Mouse (Mus musculus) kidney, postnatal 14 days (tissue): ENCODE measurements around the gene Gm20379.

Experiments used
- DNase-seq: peaks from one replicate; pipeline ENCODE4 v3.0.0; 2022; ENCODE audit warnings: mixed read lengths

Gene Gm20379

GRCm38 (mm10) chr13:92305680-92306079 lies at the start of gene Gm20379:
Gene Gm20379, plus strand, starts transcription at chr13:92305980.
- no peak for DNase-seq

GRCm38 (mm10) chr13:92261329-92261728 lies 44.5 kb upstream of the Gm20379 start:
- no peak for DNase-seq

DNA sequence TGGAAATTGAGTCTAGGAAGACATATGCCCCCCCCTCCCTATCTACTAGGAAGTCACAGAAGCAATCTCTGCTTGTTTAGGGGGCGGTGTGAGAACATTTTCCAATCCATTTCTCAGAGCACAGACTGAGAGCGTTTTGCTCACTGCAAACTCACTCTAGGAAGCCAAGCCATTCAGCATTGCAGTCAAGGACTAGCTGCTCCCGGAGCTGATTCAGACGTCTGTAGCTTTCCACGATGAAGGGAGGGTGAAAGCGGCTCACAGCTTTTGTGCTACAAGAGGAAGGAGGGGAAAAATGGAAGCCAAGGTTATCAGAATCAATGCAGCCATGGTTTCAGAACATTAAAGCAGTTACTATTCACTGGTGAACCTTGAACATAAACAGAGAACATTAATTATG lies 42.2 kb upstream of the Gm20379 start:
- no peak for DNase-seq

DNA sequence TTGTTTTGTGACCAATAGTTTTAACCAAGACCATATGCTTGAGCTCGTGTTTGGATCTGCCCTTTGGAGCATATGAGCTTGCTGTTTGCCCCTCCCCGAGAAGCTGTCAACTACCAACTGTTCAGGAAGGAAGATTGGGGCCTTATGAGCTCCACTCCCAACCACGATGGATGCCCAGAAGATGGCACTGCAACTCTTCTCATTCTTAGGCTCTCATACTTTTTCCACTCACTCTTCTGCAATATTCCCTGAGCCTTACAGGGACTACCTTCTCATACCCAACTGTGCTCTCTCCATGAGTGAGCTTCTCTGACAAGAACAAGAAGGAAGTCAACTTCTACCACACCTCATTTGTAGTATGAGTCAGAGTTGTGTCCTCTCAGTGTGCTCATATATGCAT lies 38.7 kb upstream of the Gm20379 start:
- no peak for DNase-seq

DNA sequence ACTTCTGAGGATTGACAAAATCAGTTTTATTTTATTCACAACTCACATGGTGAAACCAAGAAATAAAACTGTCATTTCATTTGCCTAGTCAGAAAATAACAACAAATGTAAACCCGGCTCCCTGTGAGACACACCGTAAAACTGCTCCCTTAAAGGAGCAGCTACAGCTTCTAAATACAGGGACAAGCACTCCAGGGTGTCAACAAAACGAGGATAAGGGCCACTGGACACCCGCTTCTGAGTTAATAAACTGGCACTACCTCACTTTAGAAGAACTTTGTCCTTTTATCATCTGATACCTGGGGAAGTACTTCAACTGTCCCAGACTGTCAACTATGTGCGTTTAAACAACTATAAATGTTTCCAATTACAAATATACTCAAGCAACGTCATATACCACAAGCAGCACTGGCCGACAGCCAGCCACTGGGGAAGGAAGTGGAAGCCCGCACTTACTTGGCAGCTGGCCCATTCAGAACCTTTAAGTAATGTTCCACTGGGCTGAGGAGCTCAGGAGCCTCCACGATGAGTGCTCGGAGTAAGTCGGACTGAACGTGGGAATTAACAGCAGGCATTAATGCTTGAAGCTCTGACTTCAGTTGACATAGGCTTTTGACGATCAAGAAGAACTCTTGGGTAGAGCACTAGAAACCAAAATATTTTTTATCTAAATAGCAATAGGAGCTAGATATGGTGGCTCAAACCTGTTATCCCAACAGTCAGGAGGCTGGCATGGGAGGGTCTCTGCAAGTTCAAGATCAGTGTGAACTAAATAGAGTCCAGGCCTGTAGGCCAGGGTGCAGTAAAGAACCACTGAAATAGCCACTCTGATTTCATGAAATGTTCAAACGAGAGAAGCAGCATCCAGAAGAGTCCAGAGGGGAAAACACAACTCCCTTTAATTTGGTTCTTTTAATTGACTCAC lies 31.2 kb upstream of the Gm20379 start:
- peak; percentile 87 for DNase-seq

DNA sequence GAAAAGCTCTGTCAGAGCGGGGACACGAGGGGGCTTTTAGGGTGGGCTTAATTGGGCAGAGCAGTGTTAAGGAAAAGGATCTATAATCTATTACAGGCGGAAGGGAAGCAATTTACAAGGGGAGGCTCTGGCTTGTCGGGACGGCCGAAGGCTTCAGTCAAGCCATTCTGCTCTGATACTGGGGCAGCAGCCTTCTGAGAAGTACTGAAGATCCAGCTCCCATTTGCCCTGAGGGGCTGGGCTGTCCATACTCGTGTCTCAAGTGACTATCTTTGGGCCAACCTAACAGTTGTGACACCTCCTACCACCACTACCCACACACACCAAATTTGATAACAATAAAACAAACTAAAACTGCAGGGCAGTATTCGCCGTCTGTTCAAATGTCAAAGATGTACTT lies 30.5 kb upstream of the Gm20379 start:
- DNase-seq, result no peak

DNA sequence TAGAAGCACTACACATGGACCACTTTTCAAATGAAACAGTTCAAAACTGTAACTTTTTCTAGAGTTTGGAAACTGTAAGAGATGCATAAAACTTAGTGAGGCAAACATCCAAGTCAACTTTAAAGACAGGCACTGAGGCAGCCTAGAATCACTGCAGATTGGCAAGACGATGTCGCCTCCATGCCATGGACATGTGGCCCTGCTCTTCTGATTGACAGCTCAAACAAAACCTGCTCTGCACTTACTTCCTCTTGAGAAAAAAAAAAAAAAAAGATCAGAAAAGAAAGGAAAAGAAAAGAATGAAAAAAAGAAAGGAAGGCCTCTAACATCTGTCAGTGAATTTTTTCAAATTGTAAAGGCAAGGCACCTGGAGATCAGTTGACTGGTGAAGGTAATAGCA lies 28.8 kb upstream of the Gm20379 start:
- DNase-seq, result no peak

- DNase-seq, result peak; percentile 38
These were observed 14.2 kb upstream of the Gm20379 start for GRCm38 (mm10) chr13:92291605-92292004.

GRCm38 (mm10) chr13:92293883-92294282 lies 11.9 kb upstream of the Gm20379 start:
- DNase-seq, result no peak

DNA sequence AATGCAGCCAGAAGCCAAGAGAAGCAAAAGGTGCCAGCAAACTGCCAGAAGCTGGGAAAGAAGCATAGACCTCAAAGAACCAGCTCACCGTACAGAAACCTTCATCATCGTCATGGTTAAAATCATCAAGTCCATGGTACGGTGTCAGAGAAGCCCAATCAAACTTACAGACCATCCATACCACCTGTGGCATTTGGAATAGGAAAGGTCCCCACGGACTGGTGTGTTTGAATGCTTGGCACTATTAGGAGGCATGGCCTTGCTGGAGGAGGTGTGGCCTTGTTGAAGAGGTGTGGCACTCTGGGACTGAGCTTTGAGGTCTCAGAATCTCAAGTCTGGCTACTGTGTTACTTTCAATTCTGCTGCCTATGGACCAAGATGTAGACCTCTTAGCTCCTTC lies 9.3 kb upstream of the Gm20379 start:
- DNase-seq, result no peak

- DNase-seq, result no peak
These were observed 8.8 kb upstream of the Gm20379 start for GRCm38 (mm10) chr13:92297021-92297420.

DNA sequence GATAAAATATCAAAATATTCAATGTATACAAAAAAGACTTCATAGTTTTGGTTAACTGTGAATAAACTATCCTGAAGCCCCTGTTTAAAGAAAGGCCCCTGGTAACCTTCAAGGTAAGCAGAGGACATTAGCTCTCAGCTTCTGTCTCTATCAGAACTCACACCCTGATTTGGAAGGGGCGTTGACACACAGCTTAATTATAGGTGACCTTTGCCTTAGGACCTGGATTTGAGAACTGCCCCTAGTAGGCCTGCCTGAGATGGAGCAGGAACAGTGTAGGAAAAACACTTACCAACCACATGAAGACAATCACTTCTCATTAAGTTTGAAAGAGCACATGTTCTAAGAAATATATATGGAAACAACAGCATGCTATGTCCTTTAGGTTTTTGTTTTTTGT lies 6.3 kb upstream of the Gm20379 start:
- DNase-seq, result no peak

DNA sequence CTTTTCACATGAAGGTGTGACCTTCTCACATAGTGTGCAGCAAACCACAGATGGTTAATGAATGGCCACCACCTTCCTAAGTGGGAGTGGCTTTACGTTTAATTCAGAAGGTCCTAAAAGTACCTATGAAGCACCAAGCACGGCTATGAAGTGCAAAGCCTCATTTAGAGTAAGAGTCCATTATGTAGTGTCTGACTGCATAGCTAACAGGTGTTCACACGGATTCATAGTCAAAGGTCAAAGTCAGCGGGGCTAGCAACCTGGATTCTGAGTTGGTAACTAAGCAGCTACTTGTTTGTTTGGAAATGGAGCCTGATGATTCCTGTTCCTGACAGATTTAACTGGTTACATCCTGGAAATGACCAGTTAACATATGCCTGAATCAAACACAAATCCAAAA lies 4.0 kb upstream of the Gm20379 start:
- DNase-seq, result peak; percentile 13

GRCm38 (mm10) chr13:92302466-92302865 lies 3.3 kb upstream of the Gm20379 start:
- no peak for DNase-seq

GRCm38 (mm10) chr13:92303062-92303948 lies 2.5 kb upstream of the Gm20379 start:
- no peak for DNase-seq

DNA sequence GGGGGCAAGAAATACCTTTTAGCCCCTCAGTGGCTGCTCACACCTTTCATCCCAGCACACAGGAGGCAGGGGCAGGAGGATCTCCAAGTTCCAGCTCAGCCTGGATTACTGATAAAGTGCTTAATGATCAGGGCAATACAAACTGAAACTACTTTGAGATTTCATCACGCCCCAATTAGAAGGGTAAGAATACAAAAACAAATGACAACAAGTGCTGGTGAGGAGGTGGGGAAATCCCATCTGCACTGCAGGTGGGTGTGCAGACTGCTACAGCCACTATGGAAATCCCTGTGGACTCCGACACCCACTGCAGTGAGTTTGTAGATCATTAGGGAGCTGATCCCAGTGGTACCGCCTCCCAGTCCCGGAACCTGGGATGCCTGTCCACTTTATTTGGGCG lies 1.5 kb upstream of the Gm20379 start:
- DNase-seq, result no peak

DNA sequence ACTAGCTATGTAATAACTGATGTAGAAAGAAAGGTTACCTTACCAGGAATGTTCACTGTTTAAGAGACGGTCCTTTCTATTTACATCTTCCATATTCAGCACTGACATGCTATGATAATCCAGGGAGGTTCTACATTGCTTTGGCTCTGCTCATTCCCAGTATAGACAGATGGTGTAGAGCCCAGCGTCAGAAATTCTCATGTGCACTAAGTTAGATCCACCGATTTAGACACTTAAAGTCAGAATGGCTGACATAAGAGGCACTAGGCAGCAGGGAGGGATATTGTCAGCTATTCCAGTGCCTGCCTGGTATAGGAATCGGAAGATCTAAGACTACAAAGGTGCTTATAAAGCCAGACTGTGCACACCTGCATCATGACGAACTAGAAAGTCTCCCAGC lies 8.8 kb downstream of the Gm20379 start:
- no peak for DNase-seq

- no peak for DNase-seq
These were observed 15.0 kb downstream of the Gm20379 start for GRCm38 (mm10) chr13:92320770-92321169.

DNA sequence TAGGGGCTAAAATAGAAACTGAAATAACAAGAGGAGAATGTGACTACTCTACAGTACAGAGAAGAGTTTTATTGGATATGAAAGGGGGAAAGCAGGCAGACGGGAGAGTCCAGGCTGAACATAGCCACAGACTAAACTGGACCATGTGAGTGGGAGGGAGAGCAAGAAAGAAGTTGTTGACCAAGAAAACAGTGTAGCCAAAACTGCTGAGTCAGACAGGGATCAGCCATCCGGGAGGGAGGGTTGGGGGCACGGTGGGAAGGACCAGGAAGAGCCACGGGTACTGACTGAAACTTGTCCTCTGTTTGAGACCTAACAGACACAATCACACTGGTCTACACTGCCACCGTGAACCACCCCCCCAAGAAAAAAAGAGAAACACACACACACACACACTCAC lies 20.2 kb downstream of the Gm20379 start:
- no peak for DNase-seq

- DNase-seq, result no peak
These were observed 22.2 kb downstream of the Gm20379 start for GRCm38 (mm10) chr13:92328000-92328399.

- DNase-seq, result no peak
These were observed 24.8 kb downstream of the Gm20379 start for GRCm38 (mm10) chr13:92330621-92331020.

GRCm38 (mm10) chr13:92332103-92332879 lies 26.5 kb downstream of the Gm20379 start:
- no peak for DNase-seq

- DNase-seq, result no peak
These were observed 31.1 kb downstream of the Gm20379 start for GRCm38 (mm10) chr13:92336857-92337256.
